Mouse (Mus musculus) myocyte (in vitro differentiated cells): ENCODE results near the gene Tmem189.

Source experiments
- MYOG ChIP-seq, 3 experiments: IDR thresholded peaks; one replicate each; pipeline ENCODE4 v1.6.1; 2011; ENCODE audit warnings: control low read depth in 2 of 3, low read depth in 2 of 3, mild to moderate bottlenecking in 2 of 3; ENCODE audit not compliant: insufficient read length in 2 of 3, control insufficient read depth in 1 of 3, insufficient read depth in 1 of 3
- POLR2A ChIP-seq: IDR thresholded peaks from one replicate; pipeline ENCODE4 v1.6.1; 2011; ENCODE audit warnings: low read depth, mild to moderate bottlenecking, control low read depth, moderate library complexity; ENCODE audit not compliant: insufficient read length
- REST ChIP-seq: IDR thresholded peaks from one replicate; pipeline ENCODE4 v1.6.1; 2011; ENCODE audit warnings: mild to moderate bottlenecking, control low read depth, moderate library complexity; ENCODE audit not compliant: insufficient read depth, insufficient read length
- TCF12 ChIP-seq: IDR thresholded peaks from one replicate; pipeline ENCODE4 v1.6.1; 2011; ENCODE audit warnings: mild to moderate bottlenecking, control low read depth; ENCODE audit not compliant: poor library complexity, insufficient read depth, severe bottlenecking

GRCm38 (mm10) chr2:167712872-167713821 is 23.5 kb upstream of the Tmem189 start:
- TF ChIP-seq REST (no peak), TCF12 (no peak), POLR2A (no peak), MYOG (IDR thresholded peaks at IDR 0.05; ENCODE audit: control insufficient read depth in 1 of 3, insufficient read depth in 1 of 3, insufficient read length in 2 of 3, low read depth in 2 of 3) (no peak)
